Mouse (Mus musculus): Measurements from ENCODE around the gene Arhgef25. TPM values are rescaled to one million over a fixed set of nuclear protein-coding genes. Genes with fewer than 3 reads are reported as not detected.
A peak's percentile ranks its signal among the peaks of the same experiment; 100 is the strongest.
"Not testable (repeated sequence)": the region's sequence is repeated elsewhere in the genome, so short reads cannot be mapped to it uniquely, and the experiment has no call there.

The Arhgef25 gene
- polyA plus RNA-seq, 1 experiment from 2014 or later, result 21.3 TPM

- H3K9me3 ChIP-seq (replicated peaks), result no peaks in the 10 kb centered on the region
- no peak overlapping the region for H3K27ac ChIP-seq (ENCODE audit: poor library complexity, severe bottlenecking)
- no peaks in the 10 kb centered on the region for H3K36me3 ChIP-seq
- H3K4me2 ChIP-seq, result peak overlapping the region; percentile 99
- H3K4me3 ChIP-seq, result peak overlapping the region; percentile 60
- peaks cover 43% of the 10 kb centered on the region for H3K4me1 ChIP-seq (replicated peaks)
- WGBS, result under 1% methylated on average over 54 of the region's 56 CpGs
- ATAC-seq (ENCODE audit: insufficient number of reproducible peaks, low FRiP score), result peak; percentile 40
- H3K9ac ChIP-seq, result peak overlapping the region; percentile 78
- H3K27me3 ChIP-seq (replicated peaks), result peaks cover 77% of the 10 kb centered on the region
Observed at GRCm38 (mm10) chr10:127165654-127166403, 24.1 kb downstream of the Arhgef25 start.

GRCm38 (mm10) chr10:127165354-127165653 is 24.6 kb downstream of the Arhgef25 start:
- Histone ChIP-seq H3K27ac (ENCODE audit: poor library complexity, severe bottlenecking) (no peak overlapping the region), H3K4me1 (replicated peaks) (peaks cover 38% of the 10 kb centered on the region), H3K4me2 (peak overlapping the region; percentile 99), H3K27me3 (replicated peaks) (peaks cover 72% of the 10 kb centered on the region), H3K36me3 (no peaks in the 10 kb centered on the region), H3K4me3 (peak overlapping the region; percentile 60), H3K9me3 (replicated peaks) (no peaks in the 10 kb centered on the region), H3K9ac (peak overlapping the region; percentile 78)
- under 1% methylated on average over 41 of the region's 42 CpGs for WGBS
- peak; percentile 49 for ATAC-seq (ENCODE audit: insufficient number of reproducible peaks, low FRiP score)

- Histone ChIP-seq H3K27ac (ENCODE audit: poor library complexity, severe bottlenecking) (no peak within 1 kb of the TSS), H3K9ac (peak within 1 kb of the TSS; percentile 78), H3K4me1 (replicated peaks) (peaks cover 33% of the 10 kb centered on the region), H3K36me3 (no peaks in the 10 kb centered on the region), H3K9me3 (replicated peaks) (no peaks in the 10 kb centered on the region), H3K27me3 (replicated peaks) (peaks cover 67% of the 10 kb centered on the region), H3K4me3 (peak within 1 kb of the TSS; percentile 60), H3K4me2 (peak within 1 kb of the TSS; percentile 99)
- ATAC-seq (ENCODE audit: insufficient number of reproducible peaks, low FRiP score), result peak; percentile 84
- 3% methylated on average over 52 of the region's 52 CpGs for WGBS
Observed at GRCm38 (mm10) chr10:127164631-127165353, 25.1 kb downstream of the Arhgef25 start, which contains the start of gene B4galnt1. TSS of gene B4galnt1 (plus strand) at chr10:127165225.

GRCm38 (mm10) chr10:127164190-127164589 is 25.7 kb downstream of the Arhgef25 start:
- Histone ChIP-seq H3K27me3 (replicated peaks) (peaks cover 61% of the 10 kb centered on the region), H3K36me3 (no peaks in the 10 kb centered on the region), H3K9ac (no peak overlapping the region), H3K4me2 (no peak overlapping the region), H3K9me3 (replicated peaks) (no peaks in the 10 kb centered on the region), H3K27ac (ENCODE audit: poor library complexity, severe bottlenecking) (no peak overlapping the region), H3K4me3 (no peak overlapping the region), H3K4me1 (replicated peaks) (peaks cover 31% of the 10 kb centered on the region)
- ATAC-seq (ENCODE audit: insufficient number of reproducible peaks, low FRiP score), result no peak
- WGBS, result 80% methylated on average over 4 of the region's 4 CpGs

- not testable (repeated sequence) for H3K27ac ChIP-seq (ENCODE audit: poor library complexity, severe bottlenecking); H3K4me3 ChIP-seq; H3K9ac ChIP-seq; H3K4me2 ChIP-seq; H3K9me3 ChIP-seq (replicated peaks); H3K36me3 ChIP-seq; ATAC-seq (ENCODE audit: insufficient number of reproducible peaks, low FRiP score)
- peaks cover 29% of the 10 kb centered on the region for H3K4me1 ChIP-seq (replicated peaks)
- H3K27me3 ChIP-seq (replicated peaks), result peaks cover 48% of the 10 kb centered on the region
- 45% methylated on average over 7 of the region's 7 CpGs for WGBS
Observed at GRCm38 (mm10) chr10:127162771-127163261, 27.1 kb downstream of the Arhgef25 start.

GRCm38 (mm10) chr10:127160728-127161127 is 29.2 kb downstream of the Arhgef25 start:
- Histone ChIP-seq H3K4me2 (no peak overlapping the region), H3K9me3 (replicated peaks) (no peaks in the 10 kb centered on the region), H3K27me3 (replicated peaks) (peaks cover 27% of the 10 kb centered on the region), H3K4me3 (no peak overlapping the region), H3K27ac (ENCODE audit: poor library complexity, severe bottlenecking) (no peak overlapping the region), H3K4me1 (replicated peaks) (peaks cover 11% of the 10 kb centered on the region), H3K9ac (no peak overlapping the region), H3K36me3 (no peaks in the 10 kb centered on the region)
- WGBS, result 66% methylated on average over 3 of the region's 3 CpGs
- ATAC-seq (ENCODE audit: insufficient number of reproducible peaks, low FRiP score), result no peak

- Histone ChIP-seq H3K36me3 (no peaks in the 10 kb centered on the region), H3K4me1 (replicated peaks) (peaks cover 5% of the 10 kb centered on the region), H3K27ac (ENCODE audit: poor library complexity, severe bottlenecking) (no peak overlapping the region), H3K27me3 (replicated peaks) (peaks cover 21% of the 10 kb centered on the region), H3K9ac (no peak overlapping the region), H3K9me3 (replicated peaks) (no peaks in the 10 kb centered on the region), H3K4me3 (no peak overlapping the region), H3K4me2 (no peak overlapping the region)
- WGBS, result 82% methylated on average over 9 of the region's 9 CpGs
- no peak for ATAC-seq (ENCODE audit: insufficient number of reproducible peaks, low FRiP score)
Observed at GRCm38 (mm10) chr10:127160081-127160480, 29.8 kb downstream of the Arhgef25 start.

GRCm38 (mm10) chr10:127158471-127158870 is 31.4 kb downstream of the Arhgef25 start:
- H3K4me1 ChIP-seq (replicated peaks), result no peaks in the 10 kb centered on the region
- H3K27ac ChIP-seq (ENCODE audit: poor library complexity, severe bottlenecking), result no peak overlapping the region
- H3K36me3 ChIP-seq, result no peaks in the 10 kb centered on the region
- no peak overlapping the region for H3K4me2 ChIP-seq
- no peak for ATAC-seq (ENCODE audit: insufficient number of reproducible peaks, low FRiP score)
- no peak overlapping the region for H3K4me3 ChIP-seq
- H3K27me3 ChIP-seq (replicated peaks), result peaks cover 8% of the 10 kb centered on the region
- 56% methylated on average over 3 of the region's 3 CpGs for WGBS
- H3K9ac ChIP-seq, result no peak overlapping the region
- H3K9me3 ChIP-seq (replicated peaks), result no peaks in the 10 kb centered on the region

- no peaks in the 10 kb centered on the region; the same call in 1 of the 2 replicates for H3K9me3 ChIP-seq (replicated peaks)
- H3K36me3 ChIP-seq, result no peaks in the 10 kb centered on the region
- no peak overlapping the region for H3K4me2 ChIP-seq
- no peak overlapping the region for H3K4me3 ChIP-seq
- no peak overlapping the region for H3K9ac ChIP-seq
- WGBS, result 89% methylated on average over 1 of the region's 1 CpGs
- no peak overlapping the region for H3K27ac ChIP-seq (ENCODE audit: poor library complexity, severe bottlenecking)
- H3K27me3 ChIP-seq (replicated peaks), result no peaks in the 10 kb centered on the region
- ATAC-seq (ENCODE audit: insufficient number of reproducible peaks, low FRiP score), result no peak
- H3K4me1 ChIP-seq (replicated peaks), result no peaks in the 10 kb centered on the region
Observed at GRCm38 (mm10) chr10:127156511-127156910, 33.4 kb downstream of the Arhgef25 start.

- H3K9me3 ChIP-seq (replicated peaks), result no peaks in the 10 kb centered on the region; the same call in 1 of the 2 replicates
- no peak overlapping the region for H3K9ac ChIP-seq
- H3K4me1 ChIP-seq (replicated peaks), result no peaks in the 10 kb centered on the region
- ATAC-seq (ENCODE audit: insufficient number of reproducible peaks, low FRiP score), result no peak
- H3K4me2 ChIP-seq, result no peak overlapping the region
- WGBS, result 93% methylated on average over 1 of the region's 1 CpGs
- no peaks in the 10 kb centered on the region for H3K36me3 ChIP-seq
- no peaks in the 10 kb centered on the region for H3K27me3 ChIP-seq (replicated peaks)
- no peak overlapping the region for H3K4me3 ChIP-seq
- no peak overlapping the region for H3K27ac ChIP-seq (ENCODE audit: poor library complexity, severe bottlenecking)
Observed at GRCm38 (mm10) chr10:127156089-127156488, 33.8 kb downstream of the Arhgef25 start.

GRCm38 (mm10) chr10:127154652-127155051 is 35.2 kb downstream of the Arhgef25 start:
- H3K4me3 ChIP-seq, result no peak overlapping the region
- 77% methylated on average over 5 of the region's 5 CpGs for WGBS
- no peak overlapping the region for H3K4me2 ChIP-seq
- H3K27me3 ChIP-seq (replicated peaks), result no peaks in the 10 kb centered on the region
- no peaks in the 10 kb centered on the region for H3K36me3 ChIP-seq
- no peak for ATAC-seq (ENCODE audit: insufficient number of reproducible peaks, low FRiP score)
- no peak overlapping the region for H3K9ac ChIP-seq
- no peaks in the 10 kb centered on the region for H3K4me1 ChIP-seq (replicated peaks)
- H3K27ac ChIP-seq (ENCODE audit: poor library complexity, severe bottlenecking), result no peak overlapping the region
- H3K9me3 ChIP-seq (replicated peaks), result no peaks in the 10 kb centered on the region; the same call in 1 of the 2 replicates

Data from heart, embryonic 12.5 days (tissue).